Mouse (Mus musculus) neural tube, embryonic 15.5 days (tissue): ENCODE data around the gene Prlr. TPM values are rescaled to one million over a fixed set of nuclear protein-coding genes. Genes with fewer than 3 reads are reported as not detected.

Experiments used
- ATAC-seq: fragments of 200-750 bp; cut with Nextera tagmentation; 2 replicates; pipeline ENCODE4 v1.8.0; 2017; ENCODE audit warnings: mild to moderate bottlenecking, moderate TSS enrichment, moderate library complexity; ENCODE audit not compliant: low FRiP score
- H3K27ac ChIP-seq: fragments of 300-500 bp; sonication (generic); replicated peaks from 2 replicates; pipeline ENCODE4 v1.5.1; 2015; ENCODE audit warnings: mild to moderate bottlenecking, inconsistent platforms
- H3K27me3 ChIP-seq: fragments of 300-500 bp; sonication (generic); replicated peaks from 2 replicates; pipeline ENCODE4 v1.6.1; 2015; ENCODE audit warnings: inconsistent platforms
- H3K36me3 ChIP-seq: fragments of 300-500 bp; sonication (generic); 2 replicates; pipeline ENCODE4 v1.6.1; 2015; ENCODE audit warnings: inconsistent platforms
- H3K4me1 ChIP-seq: fragments of 300-500 bp; sonication (generic); 2 replicates; pipeline ENCODE4 v1.6.1; 2015; ENCODE audit warnings: inconsistent platforms
- H3K4me2 ChIP-seq: fragments of 300-500 bp; sonication (generic); 2 replicates; pipeline ENCODE4 v1.6.1; 2015; ENCODE audit warnings: inconsistent platforms, mild to moderate bottlenecking, moderate library complexity
- H3K4me3 ChIP-seq: fragments of 300-500 bp; sonication (generic); replicated peaks from 2 replicates; pipeline ENCODE4 v1.5.1; 2015; ENCODE audit warnings: mild to moderate bottlenecking, inconsistent platforms
- H3K9ac ChIP-seq: fragments of 300-500 bp; sonication (generic); replicated peaks from 2 replicates; pipeline ENCODE4 v1.6.1; 2015; ENCODE audit warnings: mild to moderate bottlenecking, inconsistent platforms
- H3K9me3 ChIP-seq: fragments of 300-500 bp; sonication (generic); replicated peaks from 2 replicates; pipeline ENCODE4 v1.6.1; 2016; ENCODE audit warnings: inconsistent platforms
- WGBS: fragments of 180-500 bp; shearing (Covaris S2); methylation state at CpG from one replicate; pipeline ENCODE4 v1.1.7; 2015; ENCODE audit warnings: mixed read lengths; 5-methylcytosine and 5-hydroxymethylcytosine counted together
- polyA plus RNA-seq: library from polyadenylated mRNA; unstranded; fragments of >200 nt; fragmentation: Nextera tagmentation; extraction: Ambion mirVana; gene quantifications from 2 replicates; pipeline ENCODE4 v1.2.1, GENCODE M21; 2015

Gene Prlr
- polyA plus RNA-seq, 1 experiment from 2014 or later, result 4.0 TPM

- ATAC-seq, result no peak
These were observed 161.6 kb downstream of the Prlr start for GRCm38 (mm10) chr15:10338606-10339005.

GRCm38 (mm10) chr15:10347044-10347443 is 170.0 kb downstream of the Prlr start:
- ATAC-seq, result peak; percentile 57; the same call in 1 of the 2 replicates
- Histone ChIP-seq H3K27me3 (no peaks in the 10 kb centered on the region), H3K27ac (no peak overlapping the region), H3K9ac (no peak overlapping the region), H3K4me2 (no peak overlapping the region), H3K4me3 (no peak overlapping the region), H3K9me3 (no peaks in the 10 kb centered on the region), H3K36me3 (no peaks in the 10 kb centered on the region), H3K4me1 (no peaks in the 10 kb centered on the region)
- WGBS, result 89% methylated on average over 6 of the region's 6 CpGs

More at GRCm38 (mm10) chr15:10338606-10339005, 161.6 kb downstream of the Prlr start:
- 90% methylated on average over 3 of the region's 3 CpGs for WGBS
- no peak overlapping the region for H3K4me3 ChIP-seq
- no peak overlapping the region for H3K4me2 ChIP-seq
- no peaks in the 10 kb centered on the region for H3K4me1 ChIP-seq
- no peaks in the 10 kb centered on the region for H3K27me3 ChIP-seq
- no peak overlapping the region for H3K9ac ChIP-seq
- H3K9me3 ChIP-seq, result no peaks in the 10 kb centered on the region
- H3K27ac ChIP-seq, result no peak overlapping the region
- no peaks in the 10 kb centered on the region for H3K36me3 ChIP-seq

- no peak within 1 kb of the TSS for H3K9ac ChIP-seq
- no peaks in the 10 kb centered on the region for H3K4me1 ChIP-seq
- WGBS, result 80% methylated on average over 9 of the region's 9 CpGs
- H3K27me3 ChIP-seq, result no peaks in the 10 kb centered on the region
- no peak within 1 kb of the TSS for H3K4me3 ChIP-seq
- H3K36me3 ChIP-seq, result no peaks in the 10 kb centered on the region
- H3K27ac ChIP-seq, result no peak within 1 kb of the TSS
- H3K4me2 ChIP-seq, result no peak within 1 kb of the TSS
- ATAC-seq, result no peak
- H3K9me3 ChIP-seq, result no peaks in the 10 kb centered on the region
These were observed 181.3 kb downstream of the Prlr start, which contains the start of gene Agxt2 for GRCm38 (mm10) chr15:10358039-10358948. Gene Agxt2, plus strand, starts transcription at chr15:10358532.

- Histone ChIP-seq H3K27me3 (no peaks in the 10 kb centered on the region), H3K36me3 (no peaks in the 10 kb centered on the region), H3K4me2 (no peak overlapping the region), H3K9ac (no peak overlapping the region), H3K4me3 (no peak overlapping the region), H3K9me3 (no peaks in the 10 kb centered on the region), H3K4me1 (no peaks in the 10 kb centered on the region), H3K27ac (no peak overlapping the region)
- 97% methylated on average over 2 of the region's 2 CpGs for WGBS
- no peak for ATAC-seq
These were observed 189.3 kb downstream of the Prlr start for GRCm38 (mm10) chr15:10366331-10366730.

- Histone ChIP-seq H3K27me3 (no peaks in the 10 kb centered on the region), H3K27ac (no peak overlapping the region), H3K9ac (no peak overlapping the region), H3K9me3 (no peaks in the 10 kb centered on the region), H3K36me3 (no peaks in the 10 kb centered on the region), H3K4me1 (no peaks in the 10 kb centered on the region), H3K4me2 (no peak overlapping the region), H3K4me3 (no peak overlapping the region)
- no peak for ATAC-seq
- 87% methylated on average over 3 of the region's 3 CpGs for WGBS
These were observed 198.4 kb downstream of the Prlr start for GRCm38 (mm10) chr15:10375404-10375803.

- no peaks in the 10 kb centered on the region for H3K4me1 ChIP-seq
- H3K9me3 ChIP-seq, result no peaks in the 10 kb centered on the region
- H3K27ac ChIP-seq, result no peak overlapping the region
- no peaks in the 10 kb centered on the region for H3K36me3 ChIP-seq
- H3K4me2 ChIP-seq, result no peak overlapping the region
- no peaks in the 10 kb centered on the region for H3K27me3 ChIP-seq
- no peak overlapping the region for H3K4me3 ChIP-seq
- 93% methylated on average over 4 of the region's 4 CpGs for whole genome bisulfite sequencing
- no peak for ATAC-seq
- H3K9ac ChIP-seq, result no peak overlapping the region
These were observed 201.4 kb downstream of the Prlr start for GRCm38 (mm10) chr15:10378338-10378959.

GRCm38 (mm10) chr15:10379757-10380458 is 202.9 kb downstream of the Prlr start:
- Histone ChIP-seq H3K4me1 (no peaks in the 10 kb centered on the region), H3K9me3 (no peaks in the 10 kb centered on the region), H3K36me3 (no peaks in the 10 kb centered on the region), H3K4me3 (no peak overlapping the region), H3K9ac (no peak overlapping the region), H3K4me2 (no peak overlapping the region), H3K27me3 (no peaks in the 10 kb centered on the region), H3K27ac (no peak overlapping the region)
- no peak for ATAC-seq
- 91% methylated on average over 3 of the region's 3 CpGs for WGBS

- ATAC-seq, result no peak
- 57% methylated on average over 2 of the region's 2 CpGs for WGBS
- Histone ChIP-seq H3K36me3 (no peaks in the 10 kb centered on the region), H3K4me2 (no peak overlapping the region), H3K4me1 (no peaks in the 10 kb centered on the region), H3K9ac (no peak overlapping the region), H3K9me3 (no peaks in the 10 kb centered on the region), H3K27ac (no peak overlapping the region), H3K4me3 (no peak overlapping the region), H3K27me3 (no peaks in the 10 kb centered on the region)
These were observed 210.2 kb downstream of the Prlr start for GRCm38 (mm10) chr15:10387263-10387662.

Other genes with a start within 250 kb of the Prlr start
- not detected in 2 replicates for gene Gm21973, start 148.1 kb downstream of the Prlr start, polyA plus RNA-seq
- gene Agxt2, start 181.3 kb downstream of the Prlr start, polyA plus RNA-seq, result 0.06 TPM in 1 of 2 replicates, not detected in the other